Mouse (Mus musculus) limb, embryonic 12.5 days (tissue): ENCODE data around the gene Col16a1. TPM values are rescaled to one million over a fixed set of nuclear protein-coding genes. Genes with fewer than 3 reads are reported as not detected.

Experiments used
- ATAC-seq: fragments of 200-750 bp; cut with Nextera tagmentation; 2 replicates; pipeline ENCODE4 v1.8.0; 2017; ENCODE audit warnings: low read depth, moderate TSS enrichment; ENCODE audit not compliant: insufficient number of reproducible peaks, insufficient read depth, low FRiP score, low TSS enrichment
- H3K27ac ChIP-seq: fragments of 300-500 bp; sonication (generic); 2 replicates; pipeline ENCODE4 v1.5.1; 2016; ENCODE audit warnings: mild to moderate bottlenecking, moderate library complexity
- H3K27me3 ChIP-seq: fragments of 300-500 bp; sonication (generic); 2 replicates; pipeline ENCODE4 v1.6.1; 2016; ENCODE audit warnings: mild to moderate bottlenecking, moderate library complexity
- H3K36me3 ChIP-seq: fragments of 300-500 bp; sonication (generic); 2 replicates; pipeline ENCODE4 v1.6.1; 2016; ENCODE audit warnings: mild to moderate bottlenecking, moderate library complexity
- H3K4me1 ChIP-seq: fragments of 300-500 bp; sonication (generic); replicated peaks from 2 replicates; pipeline ENCODE4 v1.6.1; 2016
- H3K4me2 ChIP-seq: fragments of 300-500 bp; sonication (generic); 2 replicates; pipeline ENCODE4 v1.6.1; 2016; ENCODE audit warnings: mild to moderate bottlenecking, moderate library complexity
- H3K4me3 ChIP-seq: fragments of 300-500 bp; sonication (generic); replicated peaks from 2 replicates; pipeline ENCODE4 v1.5.1; 2016; ENCODE audit warnings: mild to moderate bottlenecking
- H3K9ac ChIP-seq: fragments of 300-500 bp; sonication (generic); replicated peaks from 2 replicates; pipeline ENCODE4 v1.6.1; 2016; ENCODE audit warnings: mild to moderate bottlenecking, moderate library complexity
- H3K9me3 ChIP-seq: fragments of 300-500 bp; sonication (generic); 2 replicates; pipeline ENCODE4 v1.6.1; 2016; ENCODE audit warnings: mild to moderate bottlenecking, moderate library complexity
- WGBS: fragments of 180-500 bp; shearing (Covaris S2); methylation state at CpG from one replicate; pipeline ENCODE4 v1.1.7; 2016; 5-methylcytosine and 5-hydroxymethylcytosine counted together
- polyA plus RNA-seq: library from polyadenylated mRNA; unstranded; fragments of >200 nt; fragmentation: Nextera tagmentation; extraction: Ambion mirVana; gene quantifications from 2 replicates; pipeline ENCODE4 v1.2.1, GENCODE M21; 2016

Gene Col16a1
- polyA plus RNA-seq, 1 experiment from 2014 or later = 24.2 TPM

DNA sequence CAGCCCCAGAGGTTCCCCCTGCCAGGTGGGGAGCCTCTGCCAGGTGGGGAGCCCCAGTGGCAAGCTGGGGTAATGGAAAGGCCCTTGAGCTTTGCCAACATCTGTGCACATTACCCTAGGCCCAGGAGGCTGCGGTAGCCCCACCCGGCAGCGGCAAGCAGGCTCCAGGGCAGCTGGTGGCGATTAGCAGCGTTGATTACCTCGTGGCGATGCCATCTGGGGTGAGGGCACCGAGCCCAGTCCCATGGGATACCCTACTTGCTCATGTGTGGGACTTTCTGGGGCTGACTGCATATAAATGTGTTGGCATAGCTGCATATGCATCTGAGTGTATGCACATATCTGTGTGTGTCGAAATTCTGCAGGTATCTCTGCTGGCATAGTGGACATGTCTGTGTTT, 3.4 kb upstream of the Col16a1 start:
- Histone ChIP-seq H3K4me1 (peaks cover 81% of the 10 kb centered on the region), H3K4me3 (no peak overlapping the region), H3K9ac (peak overlapping the region; percentile 37; the same call in 1 of the 2 replicates), H3K9me3 (no peaks in the 10 kb centered on the region), H3K4me2 (0 out of 2 replicates have a peak overlapping the region, but pooled peaks have one; percentile 8), H3K27me3 (peaks cover 3% of the 10 kb centered on the region; the same call in 1 of the 2 replicates), H3K36me3 (no peaks in the 10 kb centered on the region), H3K27ac (peak overlapping the region; percentile 64)
- WGBS = 34% methylated on average over 9 of the region's 9 CpGs
- ATAC-seq = no peak

DNA sequence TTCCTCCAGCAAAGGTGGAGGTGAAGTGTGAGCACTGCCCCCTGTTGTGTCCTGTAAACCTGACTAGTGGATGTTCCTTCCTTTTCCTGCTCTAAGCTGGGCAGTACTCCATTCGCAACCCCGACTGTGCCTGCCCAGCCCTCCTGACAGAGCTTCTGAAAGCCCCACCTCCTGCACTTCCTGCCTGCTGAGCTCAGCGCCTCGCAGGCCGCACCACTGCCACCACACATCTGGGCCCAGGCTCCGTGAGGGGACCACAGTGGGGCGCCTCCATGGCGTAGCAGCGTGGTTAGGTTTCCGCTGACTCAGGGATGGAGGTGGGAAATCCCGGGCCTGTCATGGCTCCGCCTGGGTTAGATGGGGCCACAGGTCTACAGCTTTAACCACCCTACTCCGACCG, 2.0 kb upstream of the Col16a1 start:
- Histone ChIP-seq H3K9ac (no peak overlapping the region; the same call in 1 of the 2 replicates), H3K27me3 (peaks cover 3% of the 10 kb centered on the region; the same call in 1 of the 2 replicates), H3K27ac (peak overlapping the region; percentile 97), H3K4me2 (peak overlapping the region; percentile 42), H3K4me1 (peaks cover 84% of the 10 kb centered on the region), H3K36me3 (no peaks in the 10 kb centered on the region), H3K9me3 (no peaks in the 10 kb centered on the region), H3K4me3 (0 out of 2 replicates have a peak overlapping the region, but pooled peaks have one; percentile 7)
- 12% methylated on average over 14 of the region's 14 CpGs for WGBS
- no peak for ATAC-seq

GRCm38 (mm10) chr4:130048203-130048479, 501 bp downstream of the Col16a1 start:
- Histone ChIP-seq H3K36me3 (no peaks in the 10 kb centered on the region), H3K27ac (peak overlapping the region; percentile 97), H3K4me1 (peaks cover 72% of the 10 kb centered on the region), H3K27me3 (peaks cover 3% of the 10 kb centered on the region; the same call in 1 of the 2 replicates), H3K9me3 (no peaks in the 10 kb centered on the region), H3K9ac (peak overlapping the region; percentile 75), H3K4me3 (peak overlapping the region; percentile 50), H3K4me2 (peak overlapping the region; percentile 78)
- ATAC-seq = 0 out of 2 replicates have a peak, but pooled peaks have one; percentile 5
- 52% methylated on average over 4 of the region's 4 CpGs for WGBS

DNA sequence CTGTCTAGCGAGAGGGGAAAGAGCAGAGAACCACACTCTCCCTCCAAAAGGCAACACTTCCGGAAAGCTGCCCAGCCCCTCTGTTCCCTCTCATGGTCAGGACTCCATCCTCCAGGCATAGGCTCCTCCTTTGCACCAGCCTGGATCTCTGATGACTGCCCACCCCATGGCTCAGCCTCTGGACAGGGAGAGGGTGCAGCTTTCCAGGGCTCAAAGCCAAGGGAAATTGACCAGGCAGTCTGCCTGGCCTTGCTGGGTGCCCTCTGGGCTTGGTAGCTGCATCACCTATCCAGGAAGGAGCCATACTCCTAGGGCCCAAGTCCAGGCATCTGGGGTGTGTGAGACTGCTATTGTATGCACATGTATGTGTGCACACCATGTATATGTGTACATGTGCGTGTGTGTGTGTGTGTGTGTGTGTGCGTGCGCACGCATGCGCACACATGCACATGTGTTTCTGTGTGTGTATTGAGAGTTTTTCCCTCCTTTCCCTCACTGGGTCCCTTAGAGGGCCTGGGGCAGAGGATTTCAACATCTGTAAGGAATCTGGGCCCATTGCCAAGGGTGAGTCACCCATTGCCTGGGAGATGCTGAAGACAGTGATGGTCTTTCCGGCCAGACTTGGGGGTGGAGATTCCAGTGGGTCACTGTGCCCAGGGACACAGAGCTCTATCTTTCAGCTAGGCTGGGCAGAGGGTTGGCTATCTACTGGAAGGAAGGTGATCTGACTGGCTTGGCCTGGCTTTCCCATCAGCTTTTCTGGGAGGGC, 2.6 kb downstream of the Col16a1 start:
- Histone ChIP-seq H3K27ac (peak overlapping the region; percentile 46; the same call in 1 of the 2 replicates), H3K27me3 (no peaks in the 10 kb centered on the region; the same call in 1 of the 2 replicates), H3K4me1 (peaks cover 56% of the 10 kb centered on the region), H3K9me3 (no peaks in the 10 kb centered on the region), H3K4me3 (no peak overlapping the region), H3K36me3 (0 out of 2 replicates have a peak, but pooled peaks cover 8% of the 10 kb centered on the region), H3K9ac (no peak overlapping the region), H3K4me2 (0 out of 2 replicates have a peak overlapping the region, but pooled peaks have one; percentile 4)
- ATAC-seq = no peak
- WGBS = 83% methylated on average over 8 of the region's 8 CpGs

DNA sequence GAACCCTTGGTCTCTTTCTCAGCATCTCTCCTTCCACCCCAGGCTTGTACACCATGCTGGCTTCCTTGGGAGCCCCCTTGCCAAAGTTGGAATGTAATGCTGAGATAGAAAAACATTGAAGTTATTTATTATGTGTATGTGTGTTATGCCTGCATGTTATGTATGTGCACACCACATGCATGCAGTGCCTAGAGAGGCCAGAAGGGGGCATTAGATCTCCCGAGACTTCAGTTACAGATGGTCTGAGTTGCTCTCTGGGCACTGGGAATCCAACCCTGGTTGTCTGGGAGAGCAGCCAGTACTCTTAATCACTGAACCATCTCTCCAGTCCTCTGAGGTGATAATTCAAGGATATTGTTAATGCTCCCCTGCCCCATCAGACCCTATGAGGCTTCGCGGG, 4.6 kb downstream of the Col16a1 start:
- Histone ChIP-seq H3K9me3 (no peaks in the 10 kb centered on the region), H3K4me3 (no peak overlapping the region), H3K4me1 (peaks cover 55% of the 10 kb centered on the region), H3K27ac (no peak overlapping the region), H3K9ac (no peak overlapping the region), H3K27me3 (no peaks in the 10 kb centered on the region), H3K4me2 (no peak overlapping the region), H3K36me3 (0 out of 2 replicates have a peak, but pooled peaks cover 8% of the 10 kb centered on the region)
- 91% methylated on average over 3 of the region's 3 CpGs for WGBS
- no peak for ATAC-seq

DNA sequence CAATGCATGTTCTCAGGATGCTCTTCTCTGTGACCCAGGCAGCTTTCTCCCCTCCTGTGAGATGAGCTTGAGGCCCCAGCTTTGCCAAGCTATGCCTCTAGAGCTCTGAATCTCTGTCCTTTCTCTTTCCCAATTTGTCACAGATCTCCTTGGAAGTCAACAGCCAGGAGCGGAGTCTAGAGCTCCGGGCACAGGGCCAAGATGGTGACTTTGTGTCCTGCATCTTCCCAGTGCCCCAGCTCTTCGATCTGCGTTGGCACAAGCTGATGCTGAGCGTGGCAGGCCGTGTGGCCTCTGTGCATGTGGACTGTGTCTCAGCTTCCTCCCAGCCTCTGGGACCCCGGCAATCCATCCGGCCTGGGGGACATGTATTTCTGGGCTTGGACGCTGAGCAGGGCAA, 5.5 kb downstream of the Col16a1 start:
- ATAC-seq = no peak
- 96% methylated on average over 9 of the region's 9 CpGs for WGBS
- no peak overlapping the region for H3K4me2 ChIP-seq
- no peak overlapping the region for H3K9ac ChIP-seq
- H3K4me1 ChIP-seq = peaks cover 48% of the 10 kb centered on the region
- H3K27ac ChIP-seq = no peak overlapping the region
- no peaks in the 10 kb centered on the region for H3K27me3 ChIP-seq
- H3K4me3 ChIP-seq = no peak overlapping the region
- no peaks in the 10 kb centered on the region for H3K9me3 ChIP-seq
- 0 out of 2 replicates have a peak, but pooled peaks cover 8% of the 10 kb centered on the region for H3K36me3 ChIP-seq

- ATAC-seq = no peak
- H3K27ac ChIP-seq = peak overlapping the region; percentile 84; the same call in 1 of the 2 replicates
- H3K27me3 ChIP-seq = no peaks in the 10 kb centered on the region
- H3K4me1 ChIP-seq = peaks cover 32% of the 10 kb centered on the region
- WGBS = 58% methylated on average over 1 of the region's 1 CpGs
- H3K36me3 ChIP-seq = peaks cover 20% of the 10 kb centered on the region
- H3K4me2 ChIP-seq = no peak overlapping the region
- no peaks in the 10 kb centered on the region for H3K9me3 ChIP-seq
- no peak overlapping the region for H3K9ac ChIP-seq
- no peak overlapping the region for H3K4me3 ChIP-seq
Measured at GRCm38 (mm10) chr4:130054727-130055126, 7.1 kb downstream of the Col16a1 start.

GRCm38 (mm10) chr4:130055160-130056010, 7.7 kb downstream of the Col16a1 start:
- Histone ChIP-seq H3K27ac (peak overlapping the region; percentile 84), H3K9ac (no peak overlapping the region), H3K4me1 (peaks cover 25% of the 10 kb centered on the region), H3K27me3 (no peaks in the 10 kb centered on the region), H3K36me3 (peaks cover 24% of the 10 kb centered on the region), H3K4me2 (no peak overlapping the region), H3K9me3 (no peaks in the 10 kb centered on the region), H3K4me3 (no peak overlapping the region)
- ATAC-seq = no peak
- WGBS = 80% methylated on average over 14 of the region's 14 CpGs

DNA sequence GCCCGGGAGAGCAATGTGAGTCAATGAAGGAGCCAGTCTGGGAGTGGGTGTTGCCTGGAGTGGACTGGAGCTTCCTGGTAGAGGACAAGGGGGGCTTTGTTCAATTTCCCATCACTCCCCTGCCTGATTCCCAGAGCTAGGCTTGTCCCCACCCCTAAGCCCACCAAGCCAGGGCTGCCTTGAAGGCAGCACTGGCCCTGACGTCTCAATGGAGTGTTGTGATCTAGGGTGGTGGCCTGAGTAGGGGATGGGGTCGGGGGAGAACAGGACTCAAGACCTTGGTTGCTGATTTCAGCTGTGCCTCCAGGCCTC, 8.3 kb downstream of the Col16a1 start:
- Histone ChIP-seq H3K4me3 (no peak overlapping the region), H3K9me3 (no peaks in the 10 kb centered on the region), H3K4me1 (peaks cover 21% of the 10 kb centered on the region), H3K27me3 (no peaks in the 10 kb centered on the region), H3K36me3 (peaks cover 24% of the 10 kb centered on the region), H3K9ac (no peak overlapping the region), H3K4me2 (no peak overlapping the region), H3K27ac (peak overlapping the region; percentile 84)
- WGBS = 63% methylated on average over 3 of the region's 3 CpGs
- no peak for ATAC-seq

DNA sequence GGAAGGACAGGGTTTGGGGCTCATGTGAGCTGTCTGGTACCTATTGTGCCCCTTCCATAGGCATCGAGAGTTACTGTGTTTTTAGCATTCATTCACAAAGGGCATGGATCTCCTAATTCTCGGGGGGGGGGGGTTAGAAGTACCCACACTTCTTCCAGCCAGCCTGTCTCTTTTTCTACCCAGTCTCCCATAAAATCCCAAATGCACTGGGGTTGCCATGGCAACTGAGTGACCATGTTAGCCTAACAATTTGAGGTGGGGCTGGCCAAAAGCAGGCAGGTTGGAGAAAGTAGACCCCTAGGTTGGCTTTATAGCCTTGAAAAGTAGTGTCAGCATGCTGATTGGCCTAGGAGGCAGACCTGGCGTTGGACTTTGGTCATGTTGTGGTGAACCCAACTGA, 8.8 kb downstream of the Col16a1 start:
- peak overlapping the region; percentile 84 for H3K27ac ChIP-seq
- no peaks in the 10 kb centered on the region for H3K27me3 ChIP-seq
- no peak for ATAC-seq
- H3K9ac ChIP-seq = no peak overlapping the region
- no peaks in the 10 kb centered on the region for H3K9me3 ChIP-seq
- WGBS = 57% methylated on average over 3 of the region's 3 CpGs
- peaks cover 21% of the 10 kb centered on the region for H3K4me1 ChIP-seq
- no peak overlapping the region for H3K4me3 ChIP-seq
- no peak overlapping the region for H3K4me2 ChIP-seq
- H3K36me3 ChIP-seq = peaks cover 25% of the 10 kb centered on the region

- no peak overlapping the region for H3K4me2 ChIP-seq
- no peak for ATAC-seq
- H3K4me1 ChIP-seq = peaks cover 16% of the 10 kb centered on the region
- H3K4me3 ChIP-seq = no peak overlapping the region
- H3K9ac ChIP-seq = no peak overlapping the region
- no peaks in the 10 kb centered on the region for H3K9me3 ChIP-seq
- no peaks in the 10 kb centered on the region; the same call in 1 of the 2 replicates for H3K27me3 ChIP-seq
- peaks cover 23% of the 10 kb centered on the region for H3K36me3 ChIP-seq
- H3K27ac ChIP-seq = no peak overlapping the region
Measured at GRCm38 (mm10) chr4:130060937-130061336, 13.3 kb downstream of the Col16a1 start.
